Mouse (Mus musculus) CD4-positive, CD25-positive, alpha-beta regulatory T cell (primary cell): Measurements from ENCODE around the gene Tacr2. TPM values are rescaled to one million over a fixed set of nuclear protein-coding genes. Genes with fewer than 3 reads are reported as not detected.

ENCODE experiments used
- polyA plus RNA-seq: library from polyadenylated mRNA; unstranded; fragments of 100-300 nt; shearing (Covaris generic); gene quantifications from one replicate; pipeline ENCODE4 v1.2.1, GENCODE M21; 2017

Tacr2 gene
- polyA plus RNA-seq = not detected

GRCm38 (mm10) chr10:62252000-62252488 is at the start of gene Tacr2:
Tacr2 (plus strand) TSS chr10:62252438.

GRCm38 (mm10) chr10:62230708-62231394 is 21.4 kb upstream of the Tacr2 start, which contains the start of gene Tspan15:
Tspan15 (minus strand) TSS chr10:62231251.

Other genes with a start within 250 kb of the Tacr2 start
- gene Neurog3, start 119.3 kb upstream of the Tacr2 start, polyA plus RNA-seq = not detected
- gene Fam241b, start 108.5 kb upstream of the Tacr2 start, polyA plus RNA-seq = 8.6 TPM
- 0.41 TPM for gene Tspan15, start 21.2 kb upstream of the Tacr2 start, polyA plus RNA-seq
- gene Hk1, start 127.5 kb downstream of the Tacr2 start, polyA plus RNA-seq = 109 TPM
- not detected for gene Hkdc1, start 170.1 kb downstream of the Tacr2 start, polyA plus RNA-seq
- gene 4930507D05Rik, start 197.1 kb downstream of the Tacr2 start, polyA plus RNA-seq = 0.17 TPM
- gene Supv3l1, start 197.3 kb downstream of the Tacr2 start, polyA plus RNA-seq = 27.3 TPM
- gene Vps26a, start 234.4 kb downstream of the Tacr2 start, polyA plus RNA-seq = 68.4 TPM